Mouse (Mus musculus) spleen, postnatal 4 days (tissue): ENCODE measurements around the gene Abhd2.
A peak's percentile ranks its signal among the peaks of the same experiment; 100 is the strongest.
"Not testable (repeated sequence)": the region's sequence is repeated elsewhere in the genome, so short reads cannot be mapped to it uniquely, and the experiment has no call there.

ENCODE experiments used
- DNase-seq, 2 experiments: peaks; one replicate each; pipeline ENCODE4 v3.0.0; 2022; ENCODE audit warnings: low spot score in 2 of 2

Gene Abhd2

GRCm38 (mm10) chr7:79266228-79266627, 6.8 kb upstream of the Abhd2 start:
- DNase-seq: no peak

- no peak for DNase-seq
Observed at GRCm38 (mm10) chr7:79267690-79268388, 5.2 kb upstream of the Abhd2 start.

- no peak for DNase-seq
Observed at GRCm38 (mm10) chr7:79268897-79269296, 4.1 kb upstream of the Abhd2 start.

GRCm38 (mm10) chr7:79269411-79269810, 3.6 kb upstream of the Abhd2 start:
- DNase-seq: peak in 1 of 2 experiments; percentile 31

GRCm38 (mm10) chr7:79269866-79270265, 3.1 kb upstream of the Abhd2 start:
- DNase-seq: peak in 1 of 2 experiments; percentile 47

GRCm38 (mm10) chr7:79270961-79271387, 2.0 kb upstream of the Abhd2 start:
- DNase-seq: peak in 1 of 2 experiments; percentile 59

GRCm38 (mm10) chr7:79271861-79272788, 874 bp upstream of the Abhd2 start:
- DNase-seq: no peak

- DNase-seq: peak; percentile 39 to 73
Observed at GRCm38 (mm10) chr7:79273738-79274472, 906 bp downstream of the Abhd2 start.

- no peak for DNase-seq
Observed at GRCm38 (mm10) chr7:79274473-79275010, 1.5 kb downstream of the Abhd2 start.

- DNase-seq: no peak
Observed at GRCm38 (mm10) chr7:79275345-79275744, 2.3 kb downstream of the Abhd2 start.

GRCm38 (mm10) chr7:79278432-79278831, 5.4 kb downstream of the Abhd2 start:
- no peak for DNase-seq

GRCm38 (mm10) chr7:79279376-79280029, 6.5 kb downstream of the Abhd2 start:
- no peak for DNase-seq

- DNase-seq: no peak
Observed at GRCm38 (mm10) chr7:79282883-79283670, 10.1 kb downstream of the Abhd2 start.

- DNase-seq: not testable (repeated sequence)
Observed at GRCm38 (mm10) chr7:79283671-79283941, 10.6 kb downstream of the Abhd2 start.

GRCm38 (mm10) chr7:79284160-79284888, 11.3 kb downstream of the Abhd2 start:
- no peak for DNase-seq

- no peak for DNase-seq
Observed at GRCm38 (mm10) chr7:79284889-79285280, 11.9 kb downstream of the Abhd2 start.

GRCm38 (mm10) chr7:79285408-79285807, 12.4 kb downstream of the Abhd2 start:
- DNase-seq: no peak

- no peak for DNase-seq
Observed at GRCm38 (mm10) chr7:79287226-79287625, 14.2 kb downstream of the Abhd2 start.

- no peak for DNase-seq
Observed at GRCm38 (mm10) chr7:79287928-79288327, 14.9 kb downstream of the Abhd2 start.

GRCm38 (mm10) chr7:79288422-79288821, 15.4 kb downstream of the Abhd2 start:
- DNase-seq: no peak
